Mouse (Mus musculus): ENCODE data around the gene Lrrc4c. TPM values are rescaled to one million over a fixed set of nuclear protein-coding genes. Genes with fewer than 3 reads are reported as not detected.
A peak's percentile ranks its signal among the peaks of the same experiment; 100 is the strongest.

Lrrc4c gene
- polyA plus RNA-seq, 1 experiment from 2014 or later: 6.7 TPM

DNA sequence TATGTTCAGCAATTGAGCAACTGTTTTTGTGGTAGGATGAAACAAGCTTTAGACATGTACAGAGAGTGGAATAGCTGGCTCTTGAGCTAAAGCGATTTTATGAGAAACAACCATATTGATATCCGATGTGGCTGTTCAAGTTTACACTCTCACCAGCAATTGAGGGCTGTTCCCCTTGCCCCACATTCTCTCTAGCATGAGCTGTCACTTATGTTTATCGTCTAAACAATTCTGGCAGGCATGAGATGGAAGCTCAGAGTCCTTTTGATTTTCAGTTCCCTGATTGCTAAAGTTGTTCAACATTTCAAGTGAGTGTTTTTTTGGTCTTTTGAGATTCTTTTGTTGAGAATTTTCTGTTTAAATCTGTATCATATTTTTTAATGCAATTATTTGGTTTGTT lies 976.2 kb downstream of the Lrrc4c start:
- H3K4me3 ChIP-seq (ENCODE audit: low read depth, low read length): no peak overlapping the region
- no peaks in the 10 kb centered on the region for H3K27me3 ChIP-seq (ENCODE audit: control insufficient read depth, insufficient read depth, low read length)
- no peak overlapping the region for H3K4me2 ChIP-seq (ENCODE audit: low read depth, low read length, severe bottlenecking)
- no peaks in the 10 kb centered on the region for H3K9me3 ChIP-seq (ENCODE audit: control insufficient read depth, low read length)
- no peak overlapping the region for H3K27ac ChIP-seq (ENCODE audit: low read depth, low read length)
- no peaks in the 10 kb centered on the region for H3K4me1 ChIP-seq (replicated peaks; ENCODE audit: control insufficient read depth, insufficient read depth, low read length)
- no peak for DNase-seq (ENCODE audit: low spot score)
- no peaks in the 10 kb centered on the region for H3K36me3 ChIP-seq (ENCODE audit: control insufficient read depth, insufficient read depth, low read length)
- no peak for ATAC-seq (replicated peaks; ENCODE audit: low FRiP score)
- no peak overlapping the region for H3K9ac ChIP-seq (ENCODE audit: low read length)
- WGBS: 93% methylated on average over 3 of the region's 3 CpGs

DNA sequence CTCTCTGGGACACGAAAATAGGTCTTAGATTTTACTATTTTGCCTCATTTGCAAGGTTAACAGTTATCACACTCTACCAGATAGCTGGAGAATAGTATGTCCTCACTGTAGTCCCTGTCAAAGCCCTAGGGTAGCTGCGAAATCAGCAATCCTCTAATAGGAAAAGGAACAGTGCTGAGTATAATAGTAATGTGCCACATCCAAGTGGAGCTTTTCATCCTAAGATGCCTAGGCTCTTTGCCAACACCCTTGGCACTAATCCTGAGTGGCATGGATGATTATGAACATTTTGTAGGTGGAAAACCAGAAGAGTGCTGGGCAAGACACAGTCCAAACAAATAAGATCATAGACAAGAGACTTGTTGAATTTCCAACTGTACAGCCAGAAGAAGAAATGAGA lies 981.7 kb downstream of the Lrrc4c start:
- DNase-seq (ENCODE audit: low spot score): no peak
- 74% methylated on average over 2 of the region's 2 CpGs for WGBS

DNA sequence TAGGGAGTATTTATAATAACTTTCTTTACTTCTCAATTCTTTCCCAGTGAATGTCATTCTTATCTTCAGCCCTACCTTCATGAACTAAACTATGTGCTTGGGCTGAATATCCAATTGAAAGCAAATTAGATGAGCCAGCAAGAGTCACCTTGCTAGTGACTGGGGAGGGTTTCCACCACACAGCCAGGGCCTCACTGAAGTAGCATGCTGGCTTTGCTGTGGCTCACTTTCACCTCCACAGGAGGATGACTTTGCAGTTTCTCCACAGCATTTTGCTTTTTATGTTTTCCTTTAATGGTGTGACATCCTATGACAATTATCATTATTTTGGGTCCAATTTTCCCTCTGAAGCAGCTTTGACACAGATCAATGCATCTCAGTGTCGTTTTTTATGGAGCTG lies 1000.0 kb downstream of the Lrrc4c start:
- Histone ChIP-seq H3K4me1 (replicated peaks; ENCODE audit: control insufficient read depth, insufficient read depth, low read length) (no peaks in the 10 kb centered on the region), H3K4me2 (ENCODE audit: low read depth, low read length, severe bottlenecking) (no peak overlapping the region), H3K36me3 (ENCODE audit: control insufficient read depth, insufficient read depth, low read length) (no peaks in the 10 kb centered on the region), H3K9ac (ENCODE audit: low read length) (no peak overlapping the region), H3K27ac (ENCODE audit: low read depth, low read length) (no peak overlapping the region), H3K9me3 (ENCODE audit: control insufficient read depth, low read length) (no peaks in the 10 kb centered on the region), H3K27me3 (ENCODE audit: control insufficient read depth, insufficient read depth, low read length) (no peaks in the 10 kb centered on the region), H3K4me3 (ENCODE audit: low read depth, low read length) (no peak overlapping the region)
- DNase-seq (ENCODE audit: low spot score) (no peak), ATAC-seq (replicated peaks; ENCODE audit: low FRiP score) (no peak)
- 71% methylated on average over 1 of the region's 1 CpGs for WGBS

More for the DNA sequence above, 981.7 kb downstream of the Lrrc4c start:
- H3K4me2 ChIP-seq (ENCODE audit: low read depth, low read length, severe bottlenecking): no peak overlapping the region
- H3K27me3 ChIP-seq (ENCODE audit: control insufficient read depth, insufficient read depth, low read length): no peaks in the 10 kb centered on the region
- no peaks in the 10 kb centered on the region for H3K36me3 ChIP-seq (ENCODE audit: control insufficient read depth, insufficient read depth, low read length)
- H3K4me1 ChIP-seq (replicated peaks; ENCODE audit: control insufficient read depth, insufficient read depth, low read length): no peaks in the 10 kb centered on the region
- H3K9ac ChIP-seq (ENCODE audit: low read length): no peak overlapping the region
- H3K9me3 ChIP-seq (ENCODE audit: control insufficient read depth, low read length): no peaks in the 10 kb centered on the region
- ATAC-seq (replicated peaks; ENCODE audit: low FRiP score): no peak
- H3K4me3 ChIP-seq (ENCODE audit: low read depth, low read length): no peak overlapping the region
- H3K27ac ChIP-seq (ENCODE audit: low read depth, low read length): no peak overlapping the region

DNA sequence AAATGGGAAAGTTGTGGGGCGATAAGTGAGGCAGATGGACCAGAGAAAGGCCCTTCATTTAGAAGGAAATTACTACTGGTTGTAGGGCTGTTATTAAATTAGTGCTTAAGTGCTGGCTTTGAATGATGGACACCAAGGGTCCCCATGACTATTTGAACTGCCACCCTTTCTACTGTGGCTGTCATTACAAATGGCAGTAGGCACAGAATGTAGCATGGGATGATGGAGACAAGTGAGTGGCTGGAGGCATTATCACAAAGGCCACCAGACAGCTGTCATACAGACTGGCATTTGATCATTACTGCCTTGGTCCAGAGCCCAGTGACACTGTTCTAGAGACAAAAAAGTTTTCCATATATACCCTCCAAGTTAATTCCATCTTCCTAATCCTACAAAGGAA lies 1000.6 kb downstream of the Lrrc4c start:
- Histone ChIP-seq H3K4me1 (replicated peaks; ENCODE audit: control insufficient read depth, insufficient read depth, low read length) (no peaks in the 10 kb centered on the region), H3K36me3 (ENCODE audit: control insufficient read depth, insufficient read depth, low read length) (no peaks in the 10 kb centered on the region), H3K4me2 (ENCODE audit: low read depth, low read length, severe bottlenecking) (no peak overlapping the region), H3K4me3 (ENCODE audit: low read depth, low read length) (no peak overlapping the region), H3K9me3 (ENCODE audit: control insufficient read depth, low read length) (no peaks in the 10 kb centered on the region), H3K27ac (ENCODE audit: low read depth, low read length) (no peak overlapping the region), H3K9ac (ENCODE audit: low read length) (no peak overlapping the region), H3K27me3 (ENCODE audit: control insufficient read depth, insufficient read depth, low read length) (no peaks in the 10 kb centered on the region)
- ATAC-seq (replicated peaks; ENCODE audit: low FRiP score) (no peak), DNase-seq (ENCODE audit: low spot score) (no peak)
- WGBS: 91% methylated on average over 1 of the region's 1 CpGs

- DNase-seq (ENCODE audit: low spot score): no peak
- H3K27ac ChIP-seq (ENCODE audit: low read depth, low read length): no peak overlapping the region
- H3K9me3 ChIP-seq (ENCODE audit: control insufficient read depth, low read length): no peaks in the 10 kb centered on the region
- H3K36me3 ChIP-seq (ENCODE audit: control insufficient read depth, insufficient read depth, low read length): no peaks in the 10 kb centered on the region
- no peak overlapping the region for H3K9ac ChIP-seq (ENCODE audit: low read length)
- H3K4me2 ChIP-seq (ENCODE audit: low read depth, low read length, severe bottlenecking): no peak overlapping the region
- 52% methylated on average over 1 of the region's 1 CpGs for WGBS
- no peaks in the 10 kb centered on the region for H3K27me3 ChIP-seq (ENCODE audit: control insufficient read depth, insufficient read depth, low read length)
- ATAC-seq (replicated peaks; ENCODE audit: low FRiP score): no peak
- H3K4me3 ChIP-seq (ENCODE audit: low read depth, low read length): no peak overlapping the region
- H3K4me1 ChIP-seq (replicated peaks; ENCODE audit: control insufficient read depth, insufficient read depth, low read length): no peaks in the 10 kb centered on the region
Observed at GRCm38 (mm10) chr2:97332084-97332682, 1014.2 kb downstream of the Lrrc4c start.

GRCm38 (mm10) chr2:97339627-97340026 lies 1021.7 kb downstream of the Lrrc4c start:
- Histone ChIP-seq H3K27me3 (ENCODE audit: control insufficient read depth, insufficient read depth, low read length) (no peaks in the 10 kb centered on the region), H3K27ac (ENCODE audit: low read depth, low read length) (no peak overlapping the region), H3K4me2 (ENCODE audit: low read depth, low read length, severe bottlenecking) (no peak overlapping the region), H3K36me3 (ENCODE audit: control insufficient read depth, insufficient read depth, low read length) (no peaks in the 10 kb centered on the region), H3K9ac (ENCODE audit: low read length) (no peak overlapping the region), H3K4me3 (ENCODE audit: low read depth, low read length) (no peak overlapping the region), H3K9me3 (ENCODE audit: control insufficient read depth, low read length) (no peaks in the 10 kb centered on the region), H3K4me1 (replicated peaks; ENCODE audit: control insufficient read depth, insufficient read depth, low read length) (no peaks in the 10 kb centered on the region)
- WGBS: 81% methylated on average over 4 of the region's 4 CpGs
- ATAC-seq (replicated peaks; ENCODE audit: low FRiP score) (no peak), DNase-seq (ENCODE audit: low spot score) (no peak)

DNA sequence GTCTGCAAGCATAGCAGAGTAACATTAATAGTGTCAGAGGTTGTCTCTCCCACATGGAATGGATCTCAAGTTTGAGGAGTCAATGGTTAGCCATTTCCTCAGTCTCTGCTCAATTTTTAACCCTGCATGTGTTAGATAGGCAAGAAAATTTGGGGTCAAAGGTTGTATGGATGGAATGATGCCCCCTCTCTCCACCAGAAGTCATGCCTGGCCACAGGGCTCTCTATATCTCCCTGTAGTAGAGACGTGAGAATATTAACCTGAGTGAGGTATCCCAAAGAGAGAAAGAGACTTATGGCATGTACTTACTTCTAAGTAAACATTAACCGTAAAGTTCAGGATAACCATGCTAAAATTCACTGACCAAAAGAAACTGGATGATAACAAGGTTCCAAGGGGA lies 1043.3 kb downstream of the Lrrc4c start:
- 84% methylated on average over 2 of the region's 2 CpGs for WGBS
- no peak overlapping the region for H3K9ac ChIP-seq (ENCODE audit: low read length)
- no peak overlapping the region for H3K4me3 ChIP-seq (ENCODE audit: low read depth, low read length)
- H3K4me1 ChIP-seq (replicated peaks; ENCODE audit: control insufficient read depth, insufficient read depth, low read length): no peaks in the 10 kb centered on the region
- no peaks in the 10 kb centered on the region for H3K36me3 ChIP-seq (ENCODE audit: control insufficient read depth, insufficient read depth, low read length)
- DNase-seq (ENCODE audit: low spot score) (no peak), ATAC-seq (replicated peaks; ENCODE audit: low FRiP score) (no peak)
- no peak overlapping the region for H3K4me2 ChIP-seq (ENCODE audit: low read depth, low read length, severe bottlenecking)
- H3K9me3 ChIP-seq (ENCODE audit: control insufficient read depth, low read length): no peaks in the 10 kb centered on the region
- H3K27me3 ChIP-seq (ENCODE audit: control insufficient read depth, insufficient read depth, low read length): no peaks in the 10 kb centered on the region
- no peak overlapping the region for H3K27ac ChIP-seq (ENCODE audit: low read depth, low read length)

DNA sequence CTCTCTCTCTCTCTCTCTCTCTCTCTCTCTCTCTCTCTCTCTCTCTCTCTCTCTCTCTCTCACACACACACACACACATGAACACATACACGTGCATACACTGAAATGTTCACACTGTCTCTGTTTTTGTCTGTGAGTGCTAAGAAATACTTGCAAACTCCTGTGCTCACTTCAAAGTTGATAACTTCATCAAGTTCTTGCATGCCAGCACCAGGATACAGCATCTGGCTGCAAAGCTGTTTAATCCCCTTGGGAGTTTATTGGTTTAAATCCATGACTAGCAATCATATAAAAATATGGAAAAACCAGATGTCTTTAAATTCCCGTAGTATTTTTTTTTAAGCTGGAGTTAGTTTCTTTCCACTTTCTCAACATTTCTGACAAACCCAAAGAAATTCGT lies 1052.0 kb downstream of the Lrrc4c start:
- Histone ChIP-seq H3K27me3 (ENCODE audit: control insufficient read depth, insufficient read depth, low read length) (no peaks in the 10 kb centered on the region), H3K36me3 (ENCODE audit: control insufficient read depth, insufficient read depth, low read length) (no peaks in the 10 kb centered on the region), H3K4me2 (ENCODE audit: low read depth, low read length, severe bottlenecking) (no peak overlapping the region), H3K9me3 (ENCODE audit: control insufficient read depth, low read length) (no peaks in the 10 kb centered on the region), H3K4me1 (replicated peaks; ENCODE audit: control insufficient read depth, insufficient read depth, low read length) (no peaks in the 10 kb centered on the region), H3K27ac (ENCODE audit: low read depth, low read length) (no peak overlapping the region), H3K4me3 (ENCODE audit: low read depth, low read length) (no peak overlapping the region), H3K9ac (ENCODE audit: low read length) (no peak overlapping the region)
- DNase-seq (ENCODE audit: low spot score) (no peak), ATAC-seq (replicated peaks; ENCODE audit: low FRiP score) (no peak)
- WGBS: 81% methylated on average over 3 of the region's 3 CpGs

- H3K27me3 ChIP-seq (ENCODE audit: control insufficient read depth, insufficient read depth, low read length): no peaks in the 10 kb centered on the region
- ATAC-seq (replicated peaks; ENCODE audit: low FRiP score): peak; percentile 51; the same call in 1 of the 2 replicates
- H3K4me3 ChIP-seq (ENCODE audit: low read depth, low read length): no peak overlapping the region
- 47% methylated on average over 3 of the region's 3 CpGs for WGBS
- no peak overlapping the region for H3K9ac ChIP-seq (ENCODE audit: low read length)
- no peak overlapping the region for H3K4me2 ChIP-seq (ENCODE audit: low read depth, low read length, severe bottlenecking)
- no peaks in the 10 kb centered on the region for H3K36me3 ChIP-seq (ENCODE audit: control insufficient read depth, insufficient read depth, low read length)
- no peaks in the 10 kb centered on the region for H3K4me1 ChIP-seq (replicated peaks; ENCODE audit: control insufficient read depth, insufficient read depth, low read length)
- H3K9me3 ChIP-seq (ENCODE audit: control insufficient read depth, low read length): no peaks in the 10 kb centered on the region
- no peak overlapping the region for H3K27ac ChIP-seq (ENCODE audit: low read depth, low read length)
- DNase-seq (ENCODE audit: low spot score): no peak
Observed at GRCm38 (mm10) chr2:97391437-97391836, 1073.5 kb downstream of the Lrrc4c start.

Measured in forebrain, embryonic 11.5 days (tissue).